Mouse (Mus musculus) heart, embryonic 16.5 days (tissue): Measurements from ENCODE around the gene Olfr93. TPM values are rescaled to one million over a fixed set of nuclear protein-coding genes. Genes with fewer than 3 reads are reported as not detected.

Experiments used
- ATAC-seq: fragments of 200-750 bp; cut with Nextera tagmentation; replicated peaks from 2 replicates; pipeline ENCODE4 v1.8.0; 2017; ENCODE audit warnings: moderate number of reproducible peaks; ENCODE audit not compliant: insufficient read depth, low FRiP score; ENCODE audit errors: extremely low read depth
- H3K27ac ChIP-seq: fragments of 300-500 bp; sonication (generic); 2 replicates; pipeline ENCODE4 v1.5.1; 2014; ENCODE audit warnings: mild to moderate bottlenecking, low read length, control low read depth, moderate library complexity
- H3K27me3 ChIP-seq: fragments of 300-500 bp; sonication (generic); 2 replicates; pipeline ENCODE4 v1.6.1; 2014; ENCODE audit warnings: low read length, mixed read lengths; ENCODE audit not compliant: control insufficient read depth, insufficient read depth
- H3K36me3 ChIP-seq: fragments of 300-500 bp; sonication (generic); 2 replicates; pipeline ENCODE4 v1.6.1; 2014; ENCODE audit not compliant: control insufficient read depth, insufficient read depth
- H3K4me1 ChIP-seq: fragments of 300-500 bp; sonication (generic); 2 replicates; pipeline ENCODE4 v1.6.1; 2014; ENCODE audit warnings: low read length, mixed read lengths; ENCODE audit not compliant: control insufficient read depth, insufficient read depth
- H3K4me2 ChIP-seq: fragments of 300-500 bp; sonication (generic); 2 replicates; pipeline ENCODE4 v1.6.1; 2014; ENCODE audit warnings: low read depth, mild to moderate bottlenecking, control low read depth, low read length
- H3K4me3 ChIP-seq: fragments of 300-500 bp; sonication (generic); 2 replicates; pipeline ENCODE4 v1.5.1; 2014; ENCODE audit warnings: mild to moderate bottlenecking, control low read depth, low read length
- H3K9ac ChIP-seq: fragments of 300-500 bp; sonication (generic); 2 replicates; pipeline ENCODE4 v1.6.1; 2014; ENCODE audit warnings: low read length, control low read depth
- H3K9me3 ChIP-seq: fragments of 300-500 bp; sonication (generic); replicated peaks from 2 replicates; pipeline ENCODE4 v1.6.1; 2016; ENCODE audit warnings: low read length; ENCODE audit not compliant: control insufficient read depth
- WGBS: fragments of 180-500 bp; shearing (Covaris S2); extraction: QIAGEN DNeasy Blood & Tissue Kit; methylation state at CpG from one replicate; pipeline ENCODE4 v1.1.7; 2014; 5-methylcytosine and 5-hydroxymethylcytosine counted together
- polyA plus RNA-seq: library from polyadenylated mRNA; unstranded; fragments of >200 nt; fragmentation: Nextera tagmentation; extraction: Ambion mirVana; gene quantifications from 2 replicates; pipeline ENCODE4 v1.2.1, GENCODE M21; 2015

The Olfr93 gene
- not detected in 2 replicates for polyA plus RNA-seq

- H3K27me3 ChIP-seq, result no peaks in the 10 kb centered on the region
- H3K9ac ChIP-seq, result no peak within 1 kb of the TSS
- no peaks in the 10 kb centered on the region for H3K4me1 ChIP-seq
- no peak within 1 kb of the TSS for H3K4me3 ChIP-seq
- no peaks in the 10 kb centered on the region for H3K9me3 ChIP-seq
- H3K4me2 ChIP-seq, result no peak within 1 kb of the TSS
- H3K36me3 ChIP-seq, result no peaks in the 10 kb centered on the region
- no peak within 1 kb of the TSS for H3K27ac ChIP-seq
- ATAC-seq, result no peak
Measured at GRCm38 (mm10) chr17:37161394-37161793, at the start of gene Olfr93. Olfr93 (minus strand) TSS chr17:37161494.

GRCm38 (mm10) chr17:37203917-37204236 is 42.6 kb upstream of the Olfr93 start:
- H3K4me3 ChIP-seq, result no peak overlapping the region
- ATAC-seq, result no peak

GRCm38 (mm10) chr17:37203206-37203916 is 42.1 kb upstream of the Olfr93 start:
- Histone ChIP-seq H3K9ac (no peak overlapping the region), H3K36me3 (no peaks in the 10 kb centered on the region), H3K9me3 (no peaks in the 10 kb centered on the region), H3K27me3 (peaks cover 10% of the 10 kb centered on the region), H3K4me1 (no peaks in the 10 kb centered on the region), H3K4me3 (no peak overlapping the region), H3K4me2 (no peak overlapping the region), H3K27ac (no peak overlapping the region)
- ATAC-seq, result no peak
- WGBS, result 1% methylated on average over 4 of the region's 4 CpGs

More at GRCm38 (mm10) chr17:37203917-37204236, 42.6 kb upstream of the Olfr93 start:
- Histone ChIP-seq H3K4me1 (no peaks in the 10 kb centered on the region), H3K27ac (no peak overlapping the region), H3K27me3 (peaks cover 10% of the 10 kb centered on the region), H3K4me2 (no peak overlapping the region), H3K9ac (no peak overlapping the region), H3K9me3 (no peaks in the 10 kb centered on the region), H3K36me3 (no peaks in the 10 kb centered on the region)
- 26% methylated on average over 3 of the region's 3 CpGs for WGBS

- no peaks in the 10 kb centered on the region for H3K9me3 ChIP-seq
- no peak within 1 kb of the TSS for H3K27ac ChIP-seq
- peaks cover 31% of the 10 kb centered on the region for H3K27me3 ChIP-seq
- no peak for ATAC-seq
- H3K9ac ChIP-seq, result no peak within 1 kb of the TSS
- H3K4me1 ChIP-seq, result peaks cover 4% of the 10 kb centered on the region; the same call in 1 of the 2 replicates
- no peak within 1 kb of the TSS for H3K4me2 ChIP-seq
- no peak within 1 kb of the TSS for H3K4me3 ChIP-seq
- WGBS, result 68% methylated on average over 2 of the region's 2 CpGs
- H3K36me3 ChIP-seq, result no peaks in the 10 kb centered on the region
Measured at GRCm38 (mm10) chr17:37200894-37201293, 39.6 kb upstream of the Olfr93 start, which contains the start of gene Olfr94. Olfr94 (minus strand) TSS chr17:37200994.

- no peaks in the 10 kb centered on the region for H3K9me3 ChIP-seq
- no peak overlapping the region for H3K9ac ChIP-seq
- 1% methylated on average over 74 of the region's 77 CpGs for WGBS
- no peak overlapping the region for H3K27ac ChIP-seq
- peak overlapping the region; percentile 49 for H3K4me3 ChIP-seq
- peaks cover 42% of the 10 kb centered on the region for H3K27me3 ChIP-seq
- no peaks in the 10 kb centered on the region for H3K36me3 ChIP-seq
- peak; percentile 49; the same call in 1 of the 2 replicates for ATAC-seq
- H3K4me2 ChIP-seq, result peak overlapping the region; percentile 73
- peaks cover 4% of the 10 kb centered on the region; the same call in 1 of the 2 replicates for H3K4me1 ChIP-seq
Measured at GRCm38 (mm10) chr17:37196845-37197724, 35.8 kb upstream of the Olfr93 start.

GRCm38 (mm10) chr17:37194782-37195181 is 33.5 kb upstream of the Olfr93 start:
- Histone ChIP-seq H3K9ac (no peak overlapping the region), H3K4me2 (no peak overlapping the region), H3K27me3 (peaks cover 42% of the 10 kb centered on the region), H3K4me3 (no peak overlapping the region), H3K36me3 (no peaks in the 10 kb centered on the region), H3K9me3 (no peaks in the 10 kb centered on the region), H3K27ac (no peak overlapping the region), H3K4me1 (peaks cover 4% of the 10 kb centered on the region; the same call in 1 of the 2 replicates)
- 75% methylated on average over 5 of the region's 5 CpGs for WGBS
- no peak for ATAC-seq

- Histone ChIP-seq H3K27me3 (peaks cover 35% of the 10 kb centered on the region), H3K27ac (no peak within 1 kb of the TSS), H3K9ac (no peak within 1 kb of the TSS), H3K9me3 (no peaks in the 10 kb centered on the region), H3K4me2 (no peak within 1 kb of the TSS), H3K4me3 (no peak within 1 kb of the TSS), H3K4me1 (peaks cover 4% of the 10 kb centered on the region; the same call in 1 of the 2 replicates), H3K36me3 (no peaks in the 10 kb centered on the region)
- WGBS, result 63% methylated on average over 2 of the region's 2 CpGs
- no peak for ATAC-seq
Measured at GRCm38 (mm10) chr17:37193656-37194055, 32.4 kb upstream of the Olfr93 start, which contains the start of gene Ubd. Ubd (plus strand) TSS chr17:37193892.

- peaks cover 4% of the 10 kb centered on the region; the same call in 1 of the 2 replicates for H3K4me1 ChIP-seq
- H3K4me3 ChIP-seq, result no peak overlapping the region
- H3K27me3 ChIP-seq, result peaks cover 33% of the 10 kb centered on the region
- no peaks in the 10 kb centered on the region for H3K9me3 ChIP-seq
- no peak for ATAC-seq
- H3K27ac ChIP-seq, result no peak overlapping the region
- H3K36me3 ChIP-seq, result no peaks in the 10 kb centered on the region
- H3K9ac ChIP-seq, result no peak overlapping the region
- no peak overlapping the region for H3K4me2 ChIP-seq
Measured at GRCm38 (mm10) chr17:37193032-37193431, 31.7 kb upstream of the Olfr93 start.

GRCm38 (mm10) chr17:37190711-37191110 is 29.4 kb upstream of the Olfr93 start:
- no peak for ATAC-seq
- Histone ChIP-seq H3K27me3 (peaks cover 12% of the 10 kb centered on the region), H3K4me3 (no peak overlapping the region), H3K4me1 (no peaks in the 10 kb centered on the region), H3K9me3 (no peaks in the 10 kb centered on the region), H3K27ac (no peak overlapping the region), H3K9ac (no peak overlapping the region), H3K4me2 (no peak overlapping the region), H3K36me3 (no peaks in the 10 kb centered on the region)
- WGBS, result 42% methylated on average over 2 of the region's 2 CpGs
